Mouse (Mus musculus) hematopoietic stem cell, adult 5-6 weeks (primary cell): ENCODE measurements around the gene Traf7. TPM values are rescaled to one million over a fixed set of nuclear protein-coding genes. Genes with fewer than 3 reads are reported as not detected.

Experiments
- ATAC-seq, 2 experiments: fragments of 125-278 bp in 1 of 2; replicated peaks in 1 of 2; 2 replicates each; pipeline ENCODE4 v1.8.0; 2016 to 2017; ENCODE audit warnings: inconsistent platforms in 2 of 2, mild to moderate bottlenecking in 2 of 2, moderate number of reproducible peaks in 2 of 2, low read depth in 1 of 2, moderate TSS enrichment in 1 of 2; ENCODE audit not compliant: low FRiP score in 2 of 2, poor library complexity in 2 of 2, severe bottlenecking in 2 of 2, insufficient read depth in 1 of 2, low TSS enrichment in 1 of 2
- total RNA-seq: library from RNA; stranded (forward); fragments of 172-1452, 232-1000 nt; gene quantifications from 2 replicates; pipeline ENCODE4 v1.2.3, GENCODE M21; 2017

Traf7 gene
- total RNA-seq, 1 experiment from 2014 or later = 85.6 TPM

DNA sequence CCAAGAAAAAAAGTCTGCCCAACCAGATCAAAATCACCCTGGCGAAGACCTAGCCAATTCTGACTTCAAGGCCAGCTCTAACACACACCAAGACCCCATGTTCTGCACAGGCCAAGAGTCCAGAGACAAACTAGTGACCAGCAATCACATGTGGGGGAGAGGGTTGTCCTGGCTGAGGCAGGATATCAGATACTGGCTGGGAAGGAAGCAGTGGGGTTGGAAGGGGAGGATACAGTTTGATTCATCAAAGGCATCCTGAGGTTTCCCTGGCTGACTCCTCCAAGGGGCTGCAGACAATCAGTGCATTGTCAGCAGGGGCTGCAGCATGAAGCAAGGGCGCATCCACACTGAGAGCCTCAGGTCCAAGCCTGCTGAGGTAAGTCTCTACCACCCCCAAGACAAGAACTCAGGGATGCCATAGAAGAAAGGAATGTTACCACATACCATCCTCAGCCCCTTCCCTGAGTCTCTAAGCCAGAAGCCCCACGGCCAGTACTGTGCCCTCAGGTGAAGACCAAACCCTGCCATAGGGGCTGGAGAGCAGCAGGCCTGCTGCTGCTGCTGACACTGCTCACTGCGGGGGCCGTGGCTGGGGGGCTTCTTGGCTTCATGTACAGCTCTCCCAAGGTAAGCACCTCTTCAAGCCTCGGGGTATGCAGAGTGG, 54.0 kb downstream of the Traf7 start, which contains the start of gene Bricd5:
Gene Bricd5, plus strand, starts transcription at position 273 of the 664 bp plus-strand sequence.
- no peak for ATAC-seq

- ATAC-seq = no peak
Measured at GRCm38 (mm10) chr17:24472512-24472911, 55.2 kb downstream of the Traf7 start.

DNA sequence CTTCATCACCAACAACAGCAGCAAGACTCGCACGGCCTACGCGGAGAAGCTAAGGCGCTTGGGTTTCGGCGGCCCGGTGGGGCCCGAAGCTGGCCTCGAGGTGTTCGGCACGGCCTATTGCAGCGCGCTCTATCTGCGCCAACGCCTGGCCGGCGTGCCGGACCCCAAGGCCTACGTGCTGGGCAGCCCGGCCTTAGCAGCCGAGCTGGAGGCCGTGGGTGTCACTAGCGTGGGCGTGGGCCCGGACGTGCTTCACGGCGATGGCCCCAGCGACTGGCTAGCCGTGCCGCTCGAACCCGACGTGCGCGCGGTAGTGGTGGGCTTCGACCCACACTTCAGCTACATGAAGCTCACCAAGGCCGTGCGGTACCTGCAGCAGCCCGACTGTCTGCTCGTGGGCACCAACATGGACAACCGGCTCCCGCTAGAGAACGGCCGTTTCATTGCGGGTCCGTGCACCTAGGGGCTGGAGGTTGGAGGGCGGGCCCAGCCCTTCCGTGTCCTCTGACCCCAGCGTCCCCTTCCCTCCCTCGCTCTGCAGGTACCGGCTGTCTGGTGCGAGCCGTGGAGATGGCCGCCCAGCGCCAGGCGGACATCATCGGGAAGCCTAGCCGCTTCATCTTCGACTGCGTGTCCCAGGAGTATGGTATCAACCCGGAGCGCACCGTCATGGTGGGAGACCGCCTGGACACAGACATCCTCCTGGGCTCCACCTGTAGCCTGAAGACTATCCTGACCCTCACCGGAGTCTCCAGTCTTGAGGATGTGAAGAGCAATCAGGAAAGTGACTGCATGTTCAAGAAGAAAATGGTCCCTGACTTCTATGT, 56.8 kb downstream of the Traf7 start:
- no peak for ATAC-seq

GRCm38 (mm10) chr17:24469910-24470602, 57.7 kb downstream of the Traf7 start, which contains the start of the genes E4f1 and Pgp:
Gene E4f1 (minus strand): TSS chr17:24470313.
Gene Pgp (plus strand): TSS chr17:24470392.
- ATAC-seq = peak; percentile 95 to 97

DNA sequence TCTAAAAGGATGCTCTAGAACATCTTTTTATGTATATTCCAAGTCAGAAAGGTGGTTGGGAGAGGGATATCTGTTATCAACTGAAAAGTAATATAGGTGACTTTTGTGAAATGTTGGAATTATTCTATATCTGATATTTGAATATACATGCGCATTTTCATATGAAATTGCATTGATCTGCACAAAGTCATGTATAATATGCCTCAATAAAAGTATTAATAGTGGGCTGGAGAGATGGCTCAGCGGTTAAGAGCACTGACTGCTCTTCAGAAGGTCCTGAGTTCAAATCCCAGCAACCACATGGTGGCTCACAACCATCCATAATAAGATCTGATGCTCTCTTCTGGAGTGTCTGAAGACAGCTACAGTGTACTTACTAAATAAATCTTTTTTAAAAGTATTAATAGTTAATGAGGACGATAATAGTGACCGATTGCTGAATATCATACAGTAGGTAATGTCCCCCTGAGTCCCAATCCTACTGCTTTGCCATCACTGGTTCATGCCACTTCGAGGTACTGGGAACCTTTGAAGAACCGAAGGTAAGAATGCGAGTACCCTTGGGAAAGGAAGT, 58.3 kb downstream of the Traf7 start:
- ATAC-seq = no peak

GRCm38 (mm10) chr17:24468636-24469246, 59.0 kb downstream of the Traf7 start:
- no peak for ATAC-seq

DNA sequence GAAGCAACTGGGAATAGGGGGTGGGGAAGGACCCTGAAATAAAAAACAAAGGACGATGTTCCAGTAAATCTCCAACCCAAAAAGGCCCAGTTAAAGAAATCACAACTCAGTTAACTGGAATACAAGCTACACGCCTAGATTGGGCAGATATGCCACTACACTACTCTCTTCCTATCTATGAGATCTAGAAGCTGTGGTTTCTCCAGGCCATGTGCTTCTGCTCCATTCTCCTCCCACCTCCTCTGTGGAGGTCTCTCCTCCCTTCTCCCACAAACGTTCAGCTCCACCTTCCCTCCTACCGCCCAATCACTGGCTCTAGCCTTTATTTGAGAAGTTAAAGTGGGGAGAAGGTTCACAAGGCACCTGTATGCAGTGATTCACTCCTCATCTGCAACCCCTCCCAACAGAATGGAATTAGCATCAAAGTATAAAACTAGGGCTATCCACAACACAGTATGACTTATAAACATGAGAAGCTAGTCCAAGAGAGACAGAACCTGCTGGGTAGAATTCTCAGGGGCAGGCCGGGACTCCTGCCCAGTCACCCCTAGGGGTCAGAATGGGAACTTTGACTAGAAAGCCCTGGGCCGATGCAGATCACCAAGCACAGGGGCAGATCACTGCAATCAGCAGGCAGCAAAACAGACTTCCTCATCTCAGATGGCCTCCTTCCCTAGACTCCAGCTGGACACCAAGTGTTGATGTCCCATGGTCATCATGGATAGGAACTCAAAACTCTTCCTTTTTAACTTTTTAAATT, 64.2 kb downstream of the Traf7 start:
- ATAC-seq = peak; percentile 62 to 89

GRCm38 (mm10) chr17:24462932-24463331, 64.8 kb downstream of the Traf7 start:
- no peak for ATAC-seq

DNA sequence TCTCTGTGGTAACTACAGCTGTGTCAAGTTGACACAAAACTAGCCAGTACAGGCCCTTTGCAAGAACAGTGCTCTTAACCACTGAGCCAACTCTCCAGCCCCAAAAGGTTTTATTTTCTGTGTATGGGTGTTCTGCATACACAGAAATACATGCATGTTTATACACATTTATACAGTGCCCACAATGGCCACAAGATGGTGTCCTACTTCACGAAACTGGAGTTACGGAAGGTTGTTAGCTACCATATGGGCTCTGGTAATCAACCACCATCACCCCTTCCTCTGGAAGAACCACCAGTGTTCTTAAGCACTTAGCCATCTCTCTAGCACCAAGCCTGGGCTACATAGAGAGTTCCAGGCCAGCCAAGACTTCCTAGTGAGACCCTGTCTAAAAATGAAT, 66.2 kb downstream of the Traf7 start:
- ATAC-seq = peak; percentile 46 to 58; a peak in 1 of 4 replicates

Other genes with a start within 250 kb of the Traf7 start
- gene Abca17, start 176.9 kb downstream of the Traf7 start, total RNA-seq = 0.25 TPM in 1 of 2 replicates, not detected in the other
- gene Abca3, start 176.0 kb downstream of the Traf7 start, total RNA-seq = 12.8 and 14.2 TPM in 2 replicates
- 160 and 256 TPM in 2 replicates for gene Rnps1, start 113.4 kb downstream of the Traf7 start, total RNA-seq
- gene Eci1, start 101.3 kb downstream of the Traf7 start, total RNA-seq = 21.2 and 30.8 TPM in 2 replicates
- 2.7 TPM in 1 of 2 replicates, not detected in the other for gene Dnase1l2, start 84.8 kb downstream of the Traf7 start, total RNA-seq
- gene E4f1, start 57.6 kb downstream of the Traf7 start, total RNA-seq = 12.1 and 22.6 TPM in 2 replicates
- gene Pgp, start 57.5 kb downstream of the Traf7 start, total RNA-seq = 12.9 and 13.3 TPM in 2 replicates
- 1.2 TPM in 1 of 2 replicates, not detected in the other for gene Bricd5, start 54.1 kb downstream of the Traf7 start, total RNA-seq
- gene Mlst8, start 48.9 kb downstream of the Traf7 start, total RNA-seq = 9.2 and 31.8 TPM in 2 replicates
- not detected in 2 replicates for gene Caskin1, start 39.3 kb downstream of the Traf7 start, total RNA-seq
- gene Rab26, start 6.3 kb upstream of the Traf7 start, total RNA-seq = 1.4 TPM in 1 of 2 replicates, not detected in the other
- gene Pkd1, start 21.9 kb upstream of the Traf7 start, total RNA-seq = 13.3 and 17.9 TPM in 2 replicates
- 25.1 and 59.3 TPM in 2 replicates for gene Tsc2, start 104.7 kb upstream of the Traf7 start, total RNA-seq
- gene Nthl1, start 104.7 kb upstream of the Traf7 start, total RNA-seq = 11.1 and 14.5 TPM in 2 replicates
- gene Slc9a3r2, start 122.4 kb upstream of the Traf7 start, total RNA-seq = 2.2 and 4.7 TPM in 2 replicates
- gene Npw, start 130.5 kb upstream of the Traf7 start, total RNA-seq = not detected in 2 replicates
- gene Zfp598, start 141.7 kb upstream of the Traf7 start, total RNA-seq = 19.7 and 22.8 TPM in 2 replicates
- 0.25 TPM in 1 of 2 replicates, not detected in the other for gene Syngr3, start 162.0 kb upstream of the Traf7 start, total RNA-seq
- gene Gfer, start 168.2 kb upstream of the Traf7 start, total RNA-seq = 29.3 and 45.5 TPM in 2 replicates
- 1.2 and 2.8 TPM in 2 replicates for gene Noxo1, start 168.3 kb upstream of the Traf7 start, total RNA-seq
- 24.0 and 29.7 TPM in 2 replicates for gene Tbl3, start 179.7 kb upstream of the Traf7 start, total RNA-seq
- not detected in 2 replicates for gene Rnf151, start 190.1 kb upstream of the Traf7 start, total RNA-seq
- gene Rps2, start 190.2 kb upstream of the Traf7 start, total RNA-seq = 1,140 and 1,689 TPM in 2 replicates
- 164 and 207 TPM in 2 replicates for gene Ndufb10, start 196.5 kb upstream of the Traf7 start, total RNA-seq
- not detected in 2 replicates for gene Rpl3l, start 199.9 kb upstream of the Traf7 start, total RNA-seq
- 33.6 and 69.4 TPM in 2 replicates for gene Msrb1, start 208.7 kb upstream of the Traf7 start, total RNA-seq
- gene Hs3st6, start 225.1 kb upstream of the Traf7 start, total RNA-seq = not detected in 2 replicates